ENCODE assay signal across 8 mouse cellular contexts in genomic region chr10:77032591-77033322, GRCm38 (mm10). TPM values are rescaled to one million over a fixed set of nuclear protein-coding genes. Genes with fewer than 3 reads are reported as not detected.
DNase-seq lines count a peak whose midpoint lies in the region; ATAC-seq lines count a peak whose summit lies in the region.

No protein-coding gene starts in this region.

- peaks cover 35% of the 10 kb centered on the region for H3K4me1 ChIP-seq in heart, embryonic 10.5 days
- peaks cover 30% of the 10 kb centered on the region for H3K4me1 ChIP-seq in kidney, embryonic 15.5 days

- DNase-seq in B cell, adult 2 months, result peak; percentile 98
- DNase-seq in brain, adult 2 months (ENCODE audit: low read depth, low spot score), result peak; percentile 98
- DNase-seq in heart, embryonic 10.5 days (ENCODE audit: low spot score), result peak; percentile 97
- peak; percentile 96 for DNase-seq in liver
- peak; percentile 93 to 94 for DNase-seq in spleen, postnatal 4 days (ENCODE audit: low spot score in 2 of 2)

- H3K9me3 ChIP-seq in heart, embryonic 10.5 days, result no peaks in the 10 kb centered on the region
- H3K9me3 ChIP-seq in kidney, embryonic 15.5 days (replicated peaks), result no peaks in the 10 kb centered on the region

- under 1% methylated on average over 49 of the region's 49 CpGs for WGBS in heart, embryonic 10.5 days
- under 1% methylated on average over 49 of the region's 49 CpGs for WGBS in kidney, embryonic 15.5 days

- H3K36me3 ChIP-seq in heart, embryonic 10.5 days, result peaks cover 6% of the 10 kb centered on the region
- no peaks in the 10 kb centered on the region for H3K36me3 ChIP-seq in kidney, embryonic 15.5 days

- peak overlapping the region; percentile 84 for H3K4me3 ChIP-seq in heart, embryonic 10.5 days
- H3K4me3 ChIP-seq in kidney, embryonic 15.5 days (replicated peaks), result peak overlapping the region; percentile 74

- H3K9ac ChIP-seq in kidney, embryonic 15.5 days, result peak overlapping the region; percentile 76

- H3K27me3 ChIP-seq in heart, embryonic 10.5 days (ENCODE audit: insufficient read depth, poor library complexity, severe bottlenecking), result peaks cover 14% of the 10 kb centered on the region; the same call in 1 of the 2 replicates
- no peaks in the 10 kb centered on the region for H3K27me3 ChIP-seq in kidney, embryonic 15.5 days

- peak; percentile 95 for ATAC-seq in erythroblast, adult 5-6 weeks (replicated peaks; ENCODE audit: low FRiP score, poor library complexity, severe bottlenecking)
- ATAC-seq in kidney, embryonic 15.5 days (replicated peaks; ENCODE audit: low FRiP score), result peak; percentile 89
- peak; percentile 89 for ATAC-seq in monocyte, adult 5-6 weeks (replicated peaks; ENCODE audit: insufficient number of reproducible peaks, low FRiP score, low TSS enrichment, poor library complexity, severe bottlenecking)

- H3K27ac ChIP-seq in heart, embryonic 10.5 days, result peak overlapping the region; percentile 91
- peak overlapping the region; percentile 91 for H3K27ac ChIP-seq in kidney, embryonic 15.5 days

- H3K4me2 ChIP-seq in kidney, embryonic 15.5 days, result peak overlapping the region; percentile 90

RNA-seq across cellular contexts. Expression of gene Slc19a1, which starts 0.7 kb away (rescaled TPM):
- total RNA-seq in erythroblast, adult 5-6 weeks (2015; ENCODE audit: low replicate concordance), result 0.58 and 3.6 TPM in 2 replicates
- total RNA-seq in erythroblast, adult 5-6 weeks (2017; ENCODE audit: low replicate concordance), result 0.94 and 2.8 TPM in 2 replicates
- polyA plus RNA-seq in heart, embryonic 10.5 days (2016; fragmentation: Nextera tagmentation; extraction: Ambion mirVana), result 18.7 and 26.5 TPM in 2 replicates
- 43.1 and 43.7 TPM in 2 replicates for polyA plus RNA-seq in kidney, embryonic 15.5 days (2015; fragmentation: Nextera tagmentation; extraction: Ambion mirVana)
- total RNA-seq in monocyte, adult 5-6 weeks (2017), result 0.38 to 5.1 TPM (median 1.5 TPM) in 3 replicates

Comparison
In these comparisons a context has a peak if more than half of its experiments do, and no peak if none do; other contexts are left out.
1. Peak in every context shown above with its lines: DNase-seq, ATAC-seq, H3K4me3 ChIP-seq and H3K27ac ChIP-seq.